Mouse (Mus musculus): ENCODE measurements around the gene Greb1.

DNA sequence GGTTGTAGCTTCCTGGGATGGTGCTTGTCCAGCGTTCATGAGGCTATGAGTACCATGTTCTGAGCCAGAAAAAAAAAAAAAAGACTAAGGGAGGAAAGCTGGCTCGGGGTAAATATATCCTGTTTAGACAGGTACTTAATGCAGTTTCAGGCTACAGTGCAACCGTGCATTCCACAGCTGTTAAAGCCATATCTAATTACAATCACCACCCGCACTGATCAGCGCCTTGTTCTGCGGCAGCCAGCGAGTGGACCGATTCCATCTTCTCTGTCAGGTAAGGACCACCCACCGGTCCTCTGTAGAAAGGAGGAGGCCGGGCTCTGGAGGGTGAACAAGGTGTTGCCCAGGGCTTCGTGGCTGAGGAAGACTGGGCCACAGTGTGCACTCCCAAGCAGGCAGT is 34.0 kb upstream of the Greb1 start:
- TF ChIP-seq CTCF (IDR thresholded peaks at IDR 0.05; ENCODE audit: low read depth) (no peak), EP300 (IDR thresholded peaks at IDR 0.05; ENCODE audit: low read depth) (no peak)

Measured in liver, embryonic 14.5 days (tissue).